Mouse (Mus musculus) spleen, postnatal 4 days (tissue): ENCODE measurements around the gene Zdbf2.

Experiments
- DNase-seq, 2 experiments: peaks; one replicate each; pipeline ENCODE4 v3.0.0; 2022; ENCODE audit warnings: low spot score in 2 of 2

Gene Zdbf2

DNA sequence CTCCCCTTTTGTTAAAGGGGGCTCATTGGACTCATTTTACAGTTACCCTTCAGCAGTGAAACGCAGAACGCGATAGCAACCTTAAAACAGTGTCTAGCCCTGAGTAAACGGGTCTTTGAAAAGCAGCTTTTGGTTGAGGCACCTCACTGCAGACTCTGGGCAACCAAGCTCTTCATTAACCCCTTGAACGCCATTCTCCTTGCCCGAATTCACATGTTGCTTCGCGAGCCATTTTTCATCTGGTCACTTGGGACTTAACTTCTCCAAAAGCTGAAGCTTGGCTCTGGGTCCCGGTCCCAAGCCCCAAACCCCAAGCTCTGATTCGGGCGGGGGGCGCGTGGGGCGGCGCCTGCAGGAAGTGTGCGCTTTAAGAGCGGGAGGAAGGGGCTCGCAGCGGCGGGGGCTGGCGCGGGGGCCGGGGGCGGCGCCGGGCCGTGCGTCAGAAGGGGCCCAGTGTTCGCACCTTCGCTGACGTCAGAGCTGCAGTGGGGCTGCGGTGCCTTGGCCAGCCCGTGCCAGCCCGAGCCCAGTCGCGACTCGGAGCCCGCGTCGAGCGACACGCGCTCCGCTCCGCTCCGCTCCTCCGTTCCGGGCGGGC, at the start of gene Zdbf2:
Zdbf2 (plus strand) TSS at position 525 of the 598 bp plus-strand sequence.
- no peak for DNase-seq

- no peak for DNase-seq
These were observed 48.1 kb upstream of the Zdbf2 start for GRCm38 (mm10) chr1:63225009-63225408.

DNA sequence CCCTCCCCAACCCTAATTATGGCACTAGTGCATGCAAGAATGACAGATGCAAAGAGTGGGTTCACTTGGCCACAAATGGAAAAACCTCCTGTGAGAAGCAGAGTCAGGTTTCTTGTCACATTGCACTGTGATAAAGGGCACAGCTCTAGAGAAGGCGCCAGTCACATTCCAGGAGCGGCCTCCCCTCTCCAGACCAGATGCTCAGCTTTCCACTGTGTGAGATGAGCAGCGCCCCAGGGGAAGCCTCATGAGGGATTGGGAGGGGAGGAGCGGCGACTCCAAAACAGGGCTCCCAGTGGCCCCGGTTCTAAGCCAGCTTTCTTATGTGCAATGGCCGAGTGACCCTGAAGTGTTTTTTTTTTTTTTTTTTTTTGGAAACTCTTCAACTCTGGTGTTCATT, 47.2 kb upstream of the Zdbf2 start:
- no peak for DNase-seq

DNA sequence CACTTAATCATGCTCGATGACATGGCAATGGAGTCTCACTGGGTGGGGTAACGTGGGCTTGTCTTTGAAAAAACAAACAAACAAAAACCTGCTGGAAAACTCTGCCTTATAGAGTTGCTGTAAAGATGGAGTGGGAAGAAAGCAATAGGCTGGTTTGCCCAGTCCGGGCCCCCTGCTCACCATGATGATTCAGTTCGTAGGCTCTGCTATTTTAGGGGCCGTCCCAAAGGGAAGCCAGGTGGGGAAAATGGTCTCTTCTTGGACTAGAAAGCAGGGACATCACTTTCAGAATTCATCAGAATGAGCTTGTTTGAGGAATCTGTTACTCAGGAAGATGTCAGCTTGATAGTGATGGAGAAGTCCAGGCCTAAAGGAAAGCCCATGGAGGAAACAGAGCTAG, 45.8 kb upstream of the Zdbf2 start:
- no peak for DNase-seq

DNA sequence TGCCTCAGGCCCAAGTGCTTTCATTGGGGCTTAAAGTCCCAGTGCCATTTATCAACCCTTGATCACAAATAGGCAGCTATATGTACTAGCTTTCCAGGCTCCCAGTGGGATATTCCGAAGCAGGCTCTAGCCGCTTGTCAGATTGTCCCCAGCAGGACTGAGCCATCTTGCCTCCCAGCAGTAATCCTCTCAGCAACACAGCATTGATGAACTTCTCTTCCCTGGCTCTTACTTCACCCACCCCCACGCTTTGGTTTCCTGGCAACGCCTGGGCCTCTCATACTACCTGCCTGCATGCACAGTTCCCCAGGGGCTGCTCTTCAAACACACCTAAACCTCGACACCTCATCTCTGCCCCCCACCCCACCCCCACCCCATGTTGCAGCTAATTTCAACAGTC, 35.7 kb upstream of the Zdbf2 start:
- no peak for DNase-seq

DNA sequence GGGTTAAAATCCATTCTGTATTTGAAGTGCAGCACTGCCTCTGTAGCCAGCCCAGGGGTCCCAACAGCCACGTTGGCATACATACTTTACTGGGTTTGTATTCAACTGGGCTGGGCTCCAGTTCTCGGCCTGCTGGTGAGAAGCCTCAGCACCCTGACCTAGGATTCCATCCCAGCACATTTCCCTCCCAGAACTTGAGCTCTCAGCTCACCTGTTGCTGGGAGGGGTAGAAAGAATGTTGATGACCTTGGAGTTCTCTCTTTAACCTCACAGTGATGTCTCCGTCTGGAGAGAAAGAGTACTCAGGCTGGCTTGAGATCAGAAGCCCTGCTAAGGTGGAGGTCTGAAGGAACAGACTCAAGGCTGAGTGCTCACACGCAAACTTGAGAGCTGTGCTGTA, 33.8 kb upstream of the Zdbf2 start:
- DNase-seq: no peak

- no peak for DNase-seq
These were observed 33.3 kb upstream of the Zdbf2 start for GRCm38 (mm10) chr1:63239751-63240150.

- no peak for DNase-seq
These were observed 29.2 kb upstream of the Zdbf2 start for GRCm38 (mm10) chr1:63243854-63244253.

DNA sequence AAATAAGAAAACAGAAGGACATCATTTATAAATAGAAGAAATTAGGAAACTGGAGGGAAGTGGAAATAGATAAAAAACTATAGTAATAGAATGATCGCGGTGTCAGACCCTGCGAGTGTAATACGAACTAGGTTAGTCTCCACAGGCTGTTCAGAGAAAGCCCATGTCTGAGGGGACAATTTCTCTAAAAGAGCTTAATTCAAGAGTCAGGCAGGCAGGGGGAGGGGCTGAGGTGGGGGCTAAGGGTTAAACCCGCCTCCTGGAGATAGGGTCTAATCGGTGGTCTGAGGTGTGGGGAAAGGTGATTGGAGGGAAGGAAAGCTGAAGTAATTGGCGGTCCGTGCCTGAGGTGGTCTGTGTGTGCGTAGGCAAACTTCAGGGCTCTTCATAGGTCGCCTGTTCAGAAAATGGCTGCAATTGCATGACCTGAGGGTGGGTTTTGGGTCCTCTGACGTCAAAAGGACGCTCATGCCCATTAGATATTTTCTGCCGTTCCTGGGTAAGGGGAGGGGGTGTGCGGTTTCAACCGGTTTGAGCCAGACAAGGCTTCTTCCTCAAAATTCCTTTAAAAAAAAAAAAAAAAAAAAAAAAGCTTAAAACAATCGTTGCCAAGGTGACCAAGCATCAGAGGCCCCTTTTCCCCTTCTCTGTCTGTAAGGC, 26.1 kb upstream of the Zdbf2 start:
- no peak for DNase-seq

DNA sequence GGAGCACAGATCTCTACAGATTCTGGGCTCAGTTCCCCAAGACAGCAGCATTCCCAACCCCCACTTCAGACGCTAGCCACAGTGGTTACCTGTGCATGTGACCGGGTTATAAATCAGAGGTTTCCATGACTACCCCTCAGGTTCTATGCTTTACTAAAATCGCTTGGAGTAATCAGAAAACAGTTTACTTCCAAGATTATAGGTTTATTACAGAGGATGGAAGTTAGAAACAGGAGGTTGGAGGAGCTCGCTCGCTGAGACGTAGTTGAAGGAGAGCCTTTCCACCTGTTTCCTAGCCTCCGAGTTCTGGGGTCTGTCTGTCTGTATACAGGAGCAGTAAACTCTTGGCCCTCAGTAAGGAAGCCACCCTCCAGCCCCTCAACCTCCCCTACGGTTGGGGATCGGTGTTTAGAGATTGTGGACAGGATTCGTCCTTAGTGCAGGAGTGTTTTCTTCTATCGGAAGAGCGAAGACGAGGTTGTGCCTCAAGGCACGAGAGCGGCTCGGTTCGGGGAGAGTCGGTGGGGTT, 25.2 kb upstream of the Zdbf2 start:
- DNase-seq: no peak

DNA sequence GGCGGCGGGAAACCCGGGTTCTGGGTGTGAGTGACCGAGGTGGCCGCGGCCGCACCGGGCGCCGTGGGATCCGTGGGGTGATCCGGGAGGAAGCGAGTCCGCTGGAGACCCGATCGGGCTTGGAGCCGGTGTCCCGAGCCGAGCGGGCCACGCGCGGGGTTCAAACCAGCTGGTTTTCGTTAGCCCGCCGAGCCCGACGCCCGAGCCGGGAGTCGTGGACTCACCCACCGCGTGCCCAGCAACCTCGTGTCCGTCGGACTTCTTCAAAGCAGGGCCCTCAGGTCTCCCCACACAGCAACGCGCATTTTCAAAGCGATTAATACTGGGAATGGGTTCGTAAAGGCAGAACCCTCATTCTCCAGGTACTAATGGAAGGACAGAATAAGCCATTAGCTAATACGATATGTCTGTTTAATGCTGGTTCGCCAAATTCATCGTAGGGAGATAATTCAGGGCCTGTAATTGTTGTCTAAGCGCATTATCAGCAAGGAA, 24.7 kb upstream of the Zdbf2 start:
- DNase-seq: no peak

GRCm38 (mm10) chr1:63249261-63249660, 23.8 kb upstream of the Zdbf2 start:
- DNase-seq: no peak

DNA sequence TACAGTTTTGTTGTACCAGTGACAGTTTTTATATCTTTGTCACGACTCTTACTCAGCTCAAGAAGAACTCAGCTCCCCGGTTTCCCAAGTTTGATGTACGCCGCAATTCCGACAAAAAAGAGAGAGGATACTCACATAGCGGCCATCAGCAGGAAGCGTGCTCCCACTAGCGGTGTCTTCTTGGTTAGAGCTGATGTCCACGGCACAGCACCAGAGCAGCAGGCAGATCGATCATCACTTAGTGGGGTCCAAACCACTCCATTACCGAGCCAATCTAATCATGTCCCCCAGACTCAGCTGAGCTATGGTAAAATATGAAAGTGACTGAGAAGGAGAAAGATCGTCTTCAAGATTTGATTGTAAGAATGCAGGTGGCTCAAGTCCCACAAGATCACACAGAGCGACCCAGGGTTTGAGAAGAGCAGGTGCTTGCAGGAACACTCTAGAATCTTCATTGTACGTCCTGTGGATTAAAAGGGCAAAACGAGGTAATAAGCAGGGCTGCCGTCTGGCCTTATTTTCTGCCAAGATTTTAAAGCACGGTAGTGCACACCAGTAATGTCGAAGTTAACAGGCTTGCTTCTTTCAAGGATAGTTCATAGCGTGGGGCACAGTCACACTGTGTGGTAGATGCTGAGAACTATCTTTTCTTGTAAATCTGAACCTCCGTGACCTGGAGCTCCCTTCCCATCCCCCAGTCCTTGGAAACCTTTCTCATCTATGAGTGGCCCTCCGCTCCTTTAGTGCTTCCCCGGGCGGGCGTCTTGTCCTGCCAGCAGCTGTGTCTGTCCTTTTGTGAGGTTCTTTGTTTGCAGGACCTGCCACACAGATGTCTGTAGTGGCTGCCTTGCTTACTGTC, 20.5 kb upstream of the Zdbf2 start:
- no peak for DNase-seq

DNA sequence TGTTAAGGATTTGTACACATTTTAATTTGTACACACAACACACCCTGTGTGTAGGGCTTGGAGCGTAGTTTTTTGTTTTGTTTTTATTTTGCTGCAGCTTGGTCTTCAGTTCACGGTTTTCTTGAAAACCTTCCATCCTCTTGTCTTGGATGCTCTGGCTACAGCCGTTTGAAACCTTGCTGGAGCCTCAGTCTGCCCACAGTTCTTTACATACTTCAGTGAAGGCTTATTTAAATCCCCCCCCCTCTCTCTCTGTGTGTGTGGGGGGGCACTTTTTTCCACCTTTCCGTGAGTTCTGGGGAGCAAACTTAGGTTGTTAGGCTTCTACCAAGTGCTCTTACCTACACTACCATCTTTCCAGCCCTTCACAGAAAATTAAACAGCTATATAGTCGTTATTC, 19.8 kb upstream of the Zdbf2 start:
- DNase-seq: no peak

- DNase-seq: no peak
These were observed 18.0 kb upstream of the Zdbf2 start for GRCm38 (mm10) chr1:63255101-63255500.

GRCm38 (mm10) chr1:63256083-63256482, 17.0 kb upstream of the Zdbf2 start:
- no peak for DNase-seq

GRCm38 (mm10) chr1:63258501-63258900, 14.6 kb upstream of the Zdbf2 start:
- DNase-seq: no peak

- DNase-seq: no peak
These were observed 13.7 kb upstream of the Zdbf2 start for GRCm38 (mm10) chr1:63259271-63259830.

DNA sequence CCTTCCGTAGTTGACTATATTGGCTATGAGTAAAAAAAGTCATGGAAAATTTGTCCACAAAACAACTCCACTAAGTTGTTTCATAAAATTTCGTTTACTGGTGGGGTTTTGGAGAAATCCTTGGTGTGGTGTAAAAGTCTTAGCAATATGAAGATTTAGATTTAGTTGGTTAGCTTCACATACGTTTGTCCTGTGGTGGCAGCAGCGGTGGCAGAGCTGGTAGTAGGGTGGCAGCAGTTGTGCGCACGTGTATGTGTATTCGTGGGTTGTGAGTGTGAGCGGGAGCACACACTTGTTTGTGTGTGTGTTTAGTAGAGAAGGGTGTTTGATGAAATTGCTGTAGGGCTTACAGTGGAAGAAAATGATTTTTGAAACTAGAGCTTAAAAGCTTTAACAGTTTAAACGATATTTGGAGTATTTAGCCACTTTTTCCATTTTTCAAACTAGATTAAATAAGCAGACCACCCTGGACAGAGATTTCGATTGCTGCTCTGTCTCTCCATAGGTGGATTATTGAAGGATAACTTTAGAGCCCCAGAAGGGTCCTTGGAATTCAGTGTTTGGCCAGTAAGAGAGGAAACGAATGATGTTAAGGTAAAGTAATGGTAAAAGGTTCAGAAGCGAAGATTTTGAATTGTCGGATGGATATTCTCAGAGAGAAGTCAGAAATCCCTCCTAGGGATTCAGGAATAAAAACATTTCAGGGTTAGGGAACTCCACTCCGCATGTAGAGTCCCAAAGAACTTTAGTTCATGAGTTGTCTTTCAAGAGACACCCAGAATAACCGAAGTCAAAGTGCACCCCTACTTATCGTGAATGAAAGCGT, 12.9 kb upstream of the Zdbf2 start:
- no peak for DNase-seq

GRCm38 (mm10) chr1:63260742-63261033, 12.4 kb upstream of the Zdbf2 start:
- DNase-seq: no peak

- no peak for DNase-seq
These were observed 11.9 kb upstream of the Zdbf2 start for GRCm38 (mm10) chr1:63261041-63261590.
